Mouse (Mus musculus): ENCODE data around the gene Fcgr1.
"Not testable (repeated sequence)": the region's sequence is repeated elsewhere in the genome, so short reads cannot be mapped to it uniquely, and the experiment has no call there.

DNA sequence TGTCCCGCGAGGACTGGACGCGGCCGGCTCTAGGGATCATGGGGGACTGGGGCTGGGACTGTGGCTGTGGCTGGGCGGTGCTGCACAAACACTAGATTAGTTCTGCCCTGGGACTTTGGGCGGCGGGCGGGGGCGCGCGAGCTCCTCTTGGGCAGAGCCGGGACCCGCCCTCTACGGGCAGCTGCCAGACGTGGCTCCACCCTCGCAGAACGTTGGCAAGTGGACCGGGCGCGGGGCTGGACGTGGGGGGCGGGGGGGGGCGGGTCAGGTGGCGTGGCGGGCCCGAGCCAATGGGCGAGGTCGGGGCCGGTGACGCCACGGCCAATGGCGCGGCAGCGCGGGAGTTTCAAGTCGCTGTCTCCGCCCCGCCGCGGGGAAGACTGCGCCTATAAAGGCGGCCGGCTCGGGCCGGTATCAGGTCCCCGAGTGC, 47.3 kb downstream of the Fcgr1 start, which contains the start of gene Hist2h3c1:
- TF ChIP-seq CTCF, POLR2A (IDR thresholded peaks at IDR 0.05; ENCODE audit: extremely low read depth, insufficient read depth, low read length): not testable (repeated sequence)
